Mouse (Mus musculus) gastrocnemius, postnatal 36 days (tissue): ENCODE results near the gene Uts2r. TPM values are rescaled to one million over a fixed set of nuclear protein-coding genes. Genes with fewer than 3 reads are reported as not detected.
A peak's percentile ranks its signal among the peaks of the same experiment; 100 is the strongest.

Experiments
- DNase-seq, 2 experiments: peaks; one replicate each; pipeline ENCODE4 v3.0.0; 2022
- intact Hi-C: fragments of 180-260 bp; cut with DNase I; formaldehyde crosslinking; loops from one replicate; pipeline ENCODE4 v1.15.1; 2025
- total RNA-seq, 2 experiments: library from RNA; stranded (reverse); gene quantifications; 2 replicates each; pipeline ENCODE4 v1.2.3; 2021

Uts2r gene
- total RNA-seq, 2 experiments from 2014 or later = 1.4 to 1.5 TPM

- DNase-seq = peak; percentile 69 to 79
- intact Hi-C loops = loop anchor here (10.0 kb wide), 1 partner anchor 252 kb away; no protein-coding TSS in a partner anchor
Observed at GRCm38 (mm10) chr11:121156411-121156891, 3.6 kb upstream of the Uts2r start.

GRCm38 (mm10) chr11:121160636-121161346 is 720 bp downstream of the Uts2r start:
- intact Hi-C loops = no loop called here
- DNase-seq = peak; percentile 63 to 64

GRCm38 (mm10) chr11:121163751-121164150 is 3.7 kb downstream of the Uts2r start:
- no peak for DNase-seq
- intact Hi-C loops = no loop called here

- intact Hi-C loops = no loop called here
- peak in 1 of 2 experiments; percentile 41 for DNase-seq
Observed at GRCm38 (mm10) chr11:121173203-121173602, 13.1 kb downstream of the Uts2r start.

- DNase-seq = no peak
- intact Hi-C loops = no loop called here
Observed at GRCm38 (mm10) chr11:121174234-121174633, 14.2 kb downstream of the Uts2r start.

GRCm38 (mm10) chr11:121176285-121177270 is 16.5 kb downstream of the Uts2r start:
- DNase-seq = peak in 1 of 2 experiments; percentile 47
- intact Hi-C loops = no loop called here

GRCm38 (mm10) chr11:121189681-121190080 is 29.6 kb downstream of the Uts2r start:
- no peak for DNase-seq
- intact Hi-C loops = no loop called here

GRCm38 (mm10) chr11:121192742-121193141 is 32.7 kb downstream of the Uts2r start:
- intact Hi-C loops = no loop called here
- no peak for DNase-seq

GRCm38 (mm10) chr11:121193415-121193814 is 33.3 kb downstream of the Uts2r start:
- no peak for DNase-seq
- intact Hi-C loops = no loop called here

- DNase-seq = no peak
- intact Hi-C loops = no loop called here
Observed at GRCm38 (mm10) chr11:121198622-121199021, 38.6 kb downstream of the Uts2r start.

GRCm38 (mm10) chr11:121199851-121200250 is 39.8 kb downstream of the Uts2r start:
- intact Hi-C loops = loop anchor here (5.0 kb wide), 4 partner anchors 53 to 308 kb away; partner anchors contain the start of gene Tex19.1
- no peak for DNase-seq

- DNase-seq = no peak
- intact Hi-C loops = loop anchor here (5.0 kb wide), 4 partner anchors 53 to 308 kb away; partner anchors contain the start of gene Tex19.1
Observed at GRCm38 (mm10) chr11:121200781-121201180, 40.7 kb downstream of the Uts2r start.

- no peak for DNase-seq
- intact Hi-C loops = loop anchor here (5.0 kb wide), 4 partner anchors 54 to 309 kb away; partner anchors contain the start of gene Tex19.1
Observed at GRCm38 (mm10) chr11:121201436-121202198, 41.5 kb downstream of the Uts2r start.

- intact Hi-C loops = loop anchor here (5.0 kb wide), 4 partner anchors 57 to 312 kb away; partner anchors contain the start of gene Tex19.1
Observed at GRCm38 (mm10) chr11:121203859-121204160, 43.7 kb downstream of the Uts2r start.

GRCm38 (mm10) chr11:121204161-121205006 is 44.3 kb downstream of the Uts2r start, which contains the start of the genes Hexdc and Ogfod3:
Hexdc (plus strand) TSS chr11:121204433.
Ogfod3 (minus strand) TSS chr11:121204711.
- intact Hi-C loops = loop anchor here (5.0 kb wide), 4 partner anchors 57 to 312 kb away; partner anchors contain the start of gene Tex19.1
- DNase-seq = peak; percentile 92 to 94

More at GRCm38 (mm10) chr11:121203859-121204160, 43.7 kb downstream of the Uts2r start:
- DNase-seq = no peak
